Mouse (Mus musculus) megakaryocyte, embryonic 14.5 days (primary cell): Measurements from ENCODE around the gene Pirt. TPM values are rescaled to one million over a fixed set of nuclear protein-coding genes. Genes with fewer than 3 reads are reported as not detected.

Experiments
- H3K27me3 ChIP-seq: replicated peaks from 2 replicates; pipeline ENCODE3; 2012; ENCODE audit warnings: inconsistent platforms
- H3K36me3 ChIP-seq: replicated peaks from 2 replicates; pipeline ENCODE3; 2012; ENCODE audit warnings: low read length, inconsistent platforms, mixed read lengths
- H3K4me1 ChIP-seq: 2 replicates; pipeline ENCODE4 v1.6.1; 2012; ENCODE audit warnings: inconsistent platforms
- H3K4me3 ChIP-seq: replicated peaks from 2 replicates; pipeline ENCODE3; 2012; ENCODE audit warnings: moderate library complexity, mild to moderate bottlenecking, inconsistent platforms
- H3K9me3 ChIP-seq: 2 replicates; pipeline ENCODE4 v1.6.1; 2012; ENCODE audit warnings: inconsistent platforms
- FLI1 ChIP-seq: IDR thresholded peaks from 2 replicates; pipeline ENCODE4 v1.6.1; 2012; ENCODE audit warnings: low read length, inconsistent platforms, mixed read lengths
- GATA1 ChIP-seq: IDR thresholded peaks from 3 replicates; pipeline ENCODE4 v1.6.1; 2012; ENCODE audit warnings: mixed read lengths, low read length, inconsistent platforms, borderline replicate concordance
- polyA plus RNA-seq: library from polyadenylated mRNA; stranded (reverse); fragments of >175 nt; gene quantifications from 2 replicates; pipeline ENCODE4 v1.2.3, GENCODE M21; 2012; ENCODE audit warnings: low replicate concordance; ENCODE audit not compliant: insufficient read depth

Pirt gene
- polyA plus RNA-seq, 1 experiment: not detected

GRCm38 (mm10) chr11:66946521-66946920 is 34.7 kb downstream of the Pirt start:
- Histone ChIP-seq H3K4me3 (no peak overlapping the region), H3K36me3 (no peaks in the 10 kb centered on the region), H3K9me3 (no peaks in the 10 kb centered on the region), H3K27me3 (peaks cover 3% of the 10 kb centered on the region), H3K4me1 (no peaks in the 10 kb centered on the region)
- no peak for TF ChIP-seq FLI1
- no peak for TF ChIP-seq GATA1

- no peaks in the 10 kb centered on the region for H3K4me1 ChIP-seq
- H3K36me3 ChIP-seq: no peaks in the 10 kb centered on the region
- TF ChIP-seq FLI1: no peak
- TF ChIP-seq GATA1: no peak
- H3K4me3 ChIP-seq: no peak overlapping the region
- H3K9me3 ChIP-seq: no peaks in the 10 kb centered on the region
- H3K27me3 ChIP-seq: peaks cover 3% of the 10 kb centered on the region
Observed at GRCm38 (mm10) chr11:66946922-66947321, 35.1 kb downstream of the Pirt start.

- no peaks in the 10 kb centered on the region for H3K9me3 ChIP-seq
- H3K4me3 ChIP-seq: peak within 1 kb of the TSS; percentile 33
- TF ChIP-seq GATA1: no peak
- no peak for TF ChIP-seq FLI1
- no peaks in the 10 kb centered on the region for H3K36me3 ChIP-seq
- H3K27me3 ChIP-seq: peaks cover 1% of the 10 kb centered on the region
- H3K4me1 ChIP-seq: no peaks in the 10 kb centered on the region
Observed at GRCm38 (mm10) chr11:66956303-66956702, 44.5 kb downstream of the Pirt start, which contains the start of gene Tmem238l. Gene Tmem238l, plus strand, starts transcription at chr11:66956638.

GRCm38 (mm10) chr11:66960797-66961196 is 49.0 kb downstream of the Pirt start:
- Histone ChIP-seq H3K27me3 (peaks cover 3% of the 10 kb centered on the region), H3K36me3 (no peaks in the 10 kb centered on the region), H3K9me3 (no peaks in the 10 kb centered on the region), H3K4me3 (no peak overlapping the region), H3K4me1 (no peaks in the 10 kb centered on the region)
- TF ChIP-seq GATA1: no peak
- TF ChIP-seq FLI1: no peak

GRCm38 (mm10) chr11:66961447-66962176 is 49.8 kb downstream of the Pirt start:
- no peaks in the 10 kb centered on the region for H3K4me1 ChIP-seq
- peaks cover 3% of the 10 kb centered on the region for H3K27me3 ChIP-seq
- H3K4me3 ChIP-seq: no peak overlapping the region
- no peak for TF ChIP-seq GATA1
- TF ChIP-seq FLI1: no peak
- H3K36me3 ChIP-seq: no peaks in the 10 kb centered on the region
- no peaks in the 10 kb centered on the region for H3K9me3 ChIP-seq

GRCm38 (mm10) chr11:66963462-66963861 is 51.7 kb downstream of the Pirt start:
- Histone ChIP-seq H3K4me1 (no peaks in the 10 kb centered on the region), H3K36me3 (no peaks in the 10 kb centered on the region), H3K27me3 (peaks cover 8% of the 10 kb centered on the region), H3K4me3 (no peak overlapping the region), H3K9me3 (no peaks in the 10 kb centered on the region)
- TF ChIP-seq FLI1: no peak
- TF ChIP-seq GATA1: no peak

- Histone ChIP-seq H3K27me3 (peaks cover 9% of the 10 kb centered on the region), H3K36me3 (no peaks in the 10 kb centered on the region), H3K4me3 (peak overlapping the region; percentile 26), H3K9me3 (no peaks in the 10 kb centered on the region), H3K4me1 (no peaks in the 10 kb centered on the region)
- TF ChIP-seq GATA1 (no peak), FLI1 (no peak)
Observed at GRCm38 (mm10) chr11:66966500-66967116, 54.8 kb downstream of the Pirt start.

- H3K4me3 ChIP-seq: no peak overlapping the region
- peaks cover 9% of the 10 kb centered on the region for H3K27me3 ChIP-seq
- H3K4me1 ChIP-seq: no peaks in the 10 kb centered on the region
- no peaks in the 10 kb centered on the region for H3K36me3 ChIP-seq
- TF ChIP-seq FLI1 (no peak), GATA1 (no peak)
- H3K9me3 ChIP-seq: no peaks in the 10 kb centered on the region
Observed at GRCm38 (mm10) chr11:66968575-66968974, 56.8 kb downstream of the Pirt start.

- Histone ChIP-seq H3K4me3 (no peak overlapping the region), H3K36me3 (no peaks in the 10 kb centered on the region), H3K9me3 (peaks cover 7% of the 10 kb centered on the region; the same call in 1 of the 2 replicates), H3K4me1 (no peaks in the 10 kb centered on the region), H3K27me3 (peaks cover 4% of the 10 kb centered on the region)
- no peak for TF ChIP-seq FLI1
Observed at GRCm38 (mm10) chr11:66973507-66973906, 61.7 kb downstream of the Pirt start.

GRCm38 (mm10) chr11:66975606-66976330 is 64.0 kb downstream of the Pirt start:
- peaks cover 9% of the 10 kb centered on the region for H3K27me3 ChIP-seq

More at GRCm38 (mm10) chr11:66975606-66976330, 64.0 kb downstream of the Pirt start:
- Histone ChIP-seq H3K9me3 (peaks cover 7% of the 10 kb centered on the region; the same call in 1 of the 2 replicates), H3K36me3 (no peaks in the 10 kb centered on the region), H3K4me1 (no peaks in the 10 kb centered on the region), H3K4me3 (no peak overlapping the region)
- no peak for TF ChIP-seq FLI1
- no peak for TF ChIP-seq GATA1

Other genes starting within 250 kb of the Pirt start
- gene Tmem238l, start 44.7 kb downstream of the Pirt start, polyA plus RNA-seq: not detected in 2 replicates
- 1.8 TPM in 1 of 2 replicates, not detected in the other for gene Tmem220, start 113.2 kb downstream of the Pirt start, polyA plus RNA-seq
- gene Adprm, start 140.6 kb downstream of the Pirt start, polyA plus RNA-seq: 0.82 TPM in 1 of 2 replicates, not detected in the other
- gene Sco1, start 140.7 kb downstream of the Pirt start, polyA plus RNA-seq: 1.2 TPM in 1 of 2 replicates, not detected in the other
- gene Myh3, start 166.3 kb downstream of the Pirt start, polyA plus RNA-seq: not detected in 2 replicates